Mouse (Mus musculus): ENCODE measurements around the gene Lrpprc.

DNA sequence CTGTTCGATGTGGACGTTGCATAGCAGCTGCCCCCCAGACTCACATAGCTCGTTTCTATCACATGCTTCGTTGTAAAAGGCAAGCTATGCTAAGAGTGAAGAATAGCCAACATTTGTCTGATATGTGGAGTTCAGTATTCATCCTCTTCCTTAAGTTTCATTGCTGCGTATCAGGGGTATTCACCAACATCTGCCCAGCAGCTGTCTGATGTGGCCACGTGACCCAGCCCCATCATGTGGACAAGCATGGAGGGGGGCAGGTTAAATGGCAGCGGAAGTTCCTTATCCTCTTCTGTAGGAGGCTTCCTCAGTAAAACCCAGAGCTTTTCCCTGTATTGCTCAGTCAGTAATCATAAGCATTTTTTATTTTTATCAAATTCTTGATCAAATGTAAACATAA, 132.8 kb downstream of the Lrpprc start:
- no peak for TF ChIP-seq CTCF (IDR thresholded peaks at IDR 0.05; ENCODE audit: control insufficient read depth, insufficient read depth, insufficient replicate concordance, low read depth, low read length)
- no peak for TF ChIP-seq POLR2A (IDR thresholded peaks at IDR 0.05; ENCODE audit: control insufficient read depth, low read depth, low read length)
